Mouse (Mus musculus) liver, adult 2 months (tissue): ENCODE measurements around the gene Med12. TPM values are rescaled to one million over a fixed set of nuclear protein-coding genes. Genes with fewer than 3 reads are reported as not detected.

Source experiments
- DNase-seq: peaks from one replicate; pipeline ENCODE4 v3.0.0-alpha.2; 2011; ENCODE audit warnings: low read depth, low spot score; ENCODE audit errors: extremely low read depth
- H3K27ac ChIP-seq: fragments of 200-500 bp; replicated peaks from 2 replicates; pipeline ENCODE4 v1.5.1; 2012; ENCODE audit warnings: low read depth, mild to moderate bottlenecking, control low read depth, inconsistent platforms, low read length; ENCODE audit not compliant: insufficient read depth
- H3K27me3 ChIP-seq: fragments of 200-500 bp; 2 replicates; pipeline ENCODE4 v1.6.1; 2012; ENCODE audit warnings: mild to moderate bottlenecking, moderate library complexity, low read length, inconsistent platforms; ENCODE audit not compliant: control insufficient read depth, insufficient read depth
- H3K36me3 ChIP-seq: fragments of 200-500 bp; 2 replicates; pipeline ENCODE4 v1.6.1; 2012; ENCODE audit warnings: low read length, inconsistent platforms; ENCODE audit not compliant: control insufficient read depth, insufficient read depth
- H3K4me1 ChIP-seq: fragments of 200-500 bp; 2 replicates; pipeline ENCODE4 v1.6.1; 2011; ENCODE audit warnings: low read length; ENCODE audit not compliant: control insufficient read depth, insufficient read depth
- H3K4me3 ChIP-seq: fragments of 200-500 bp; 2 replicates; pipeline ENCODE4 v1.5.1; 2011; ENCODE audit warnings: low read depth, mild to moderate bottlenecking, control low read depth, low read length, moderate library complexity; ENCODE audit not compliant: insufficient read depth
- H3K79me2 ChIP-seq: fragments of 200-500 bp; 2 replicates; pipeline ENCODE4 v1.6.1; 2012; ENCODE audit warnings: inconsistent platforms, mild to moderate bottlenecking, low read length, moderate library complexity; ENCODE audit not compliant: control insufficient read depth, insufficient read depth
- H3K9ac ChIP-seq: fragments of 200-500 bp; 2 replicates; pipeline ENCODE4 v1.6.1; 2012; ENCODE audit warnings: low read depth, mild to moderate bottlenecking, control low read depth, inconsistent platforms, low read length
- CTCF ChIP-seq: fragments of 200-500 bp; IDR thresholded peaks from 2 replicates; pipeline ENCODE4 v1.5.1; 2011; ENCODE audit warnings: low read depth, low read length, control low read depth
- POLR2A ChIP-seq: fragments of 200-500 bp; IDR thresholded peaks from 2 replicates; pipeline ENCODE4 v1.6.1; 2011; ENCODE audit warnings: low read length, control low read depth; ENCODE audit not compliant: insufficient read depth; ENCODE audit errors: extremely low read depth
- WGBS: fragments of 180-500 bp; shearing (Covaris S2); methylation state at CpG from one replicate; pipeline ENCODE4 v1.1.7; 2018; 5-methylcytosine and 5-hydroxymethylcytosine counted together
- polyA plus RNA-seq: library from polyadenylated mRNA; depleted of rRNA; stranded (reverse); fragments of >200 nt; gene quantifications from 2 replicates; pipeline ENCODE4 v1.2.3, GENCODE M21; 2012
- total RNA-seq: library from RNA; depleted of rRNA; stranded (reverse); fragments of >200 nt; gene quantifications from 2 replicates; pipeline ENCODE4 v1.2.3, GENCODE M21; 2014

The Med12 gene
- total and polyA plus RNA-seq, 2 experiments: 8.1 to 59.4 TPM

- no peaks in the 10 kb centered on the region for H3K79me2 ChIP-seq
- no peak for DNase-seq
- 0 out of 2 replicates have a peak, but pooled peaks cover 3% of the 10 kb centered on the region for H3K27me3 ChIP-seq
- H3K9ac ChIP-seq: no peak overlapping the region
- TF ChIP-seq POLR2A (no peak), CTCF (no peak)
- no peak overlapping the region for H3K27ac ChIP-seq
- no peaks in the 10 kb centered on the region; the same call in 1 of the 2 replicates for H3K4me1 ChIP-seq
- H3K36me3 ChIP-seq: no peaks in the 10 kb centered on the region
- no peak overlapping the region for H3K4me3 ChIP-seq
- WGBS: 88% methylated on average over 8 of the region's 9 CpGs
Observed at GRCm38 (mm10) chrX:101301654-101302053, 27.8 kb downstream of the Med12 start.

GRCm38 (mm10) chrX:101304646-101305045 is 30.8 kb downstream of the Med12 start:
- Histone ChIP-seq H3K4me1 (no peaks in the 10 kb centered on the region), H3K27me3 (no peaks in the 10 kb centered on the region), H3K9ac (no peak overlapping the region), H3K27ac (no peak overlapping the region), H3K79me2 (no peaks in the 10 kb centered on the region), H3K36me3 (no peaks in the 10 kb centered on the region), H3K4me3 (no peak overlapping the region)
- no peak for DNase-seq
- WGBS: 79% methylated on average over 2 of the region's 2 CpGs
- TF ChIP-seq POLR2A (no peak), CTCF (no peak)

GRCm38 (mm10) chrX:101309299-101309698 is 35.5 kb downstream of the Med12 start:
- WGBS: 92% methylated on average over 5 of the region's 5 CpGs

GRCm38 (mm10) chrX:101313625-101314359 is 40.0 kb downstream of the Med12 start:
- WGBS: 52% methylated on average over 6 of the region's 6 CpGs
- Histone ChIP-seq H3K36me3 (no peaks in the 10 kb centered on the region), H3K27me3 (no peaks in the 10 kb centered on the region)

More at GRCm38 (mm10) chrX:101309299-101309698, 35.5 kb downstream of the Med12 start:
- no peaks in the 10 kb centered on the region for H3K27me3 ChIP-seq
- no peak overlapping the region for H3K27ac ChIP-seq
- no peak overlapping the region for H3K4me3 ChIP-seq
- no peaks in the 10 kb centered on the region for H3K79me2 ChIP-seq
- H3K9ac ChIP-seq: no peak overlapping the region
- DNase-seq: no peak
- H3K36me3 ChIP-seq: no peaks in the 10 kb centered on the region
- H3K4me1 ChIP-seq: no peaks in the 10 kb centered on the region
- TF ChIP-seq CTCF (no peak), POLR2A (no peak)

GRCm38 (mm10) chrX:101319775-101320174 is 45.9 kb downstream of the Med12 start:
- no peak for TF ChIP-seq CTCF
- no peak for TF ChIP-seq POLR2A
- Histone ChIP-seq H3K27me3 (no peaks in the 10 kb centered on the region), H3K36me3 (no peaks in the 10 kb centered on the region), H3K79me2 (no peaks in the 10 kb centered on the region), H3K4me3 (no peak overlapping the region), H3K27ac (no peak overlapping the region), H3K9ac (no peak overlapping the region), H3K4me1 (no peaks in the 10 kb centered on the region)
- 92% methylated on average over 12 of the region's 12 CpGs for WGBS
- no peak for DNase-seq

More at GRCm38 (mm10) chrX:101313625-101314359, 40.0 kb downstream of the Med12 start:
- Histone ChIP-seq H3K79me2 (no peaks in the 10 kb centered on the region), H3K4me1 (no peaks in the 10 kb centered on the region), H3K27ac (no peak overlapping the region), H3K4me3 (no peak overlapping the region), H3K9ac (no peak overlapping the region)
- TF ChIP-seq CTCF (no peak), POLR2A (no peak)
- no peak for DNase-seq
